Mouse (Mus musculus) hindbrain, embryonic 15.5 days (tissue): ENCODE measurements around the gene Lsm8. TPM values are rescaled to one million over a fixed set of nuclear protein-coding genes. Genes with fewer than 3 reads are reported as not detected.
"Not testable (repeated sequence)": the region's sequence is repeated elsewhere in the genome, so short reads cannot be mapped to it uniquely, and the experiment has no call there.

Source experiments
- ATAC-seq: fragments of 200-750 bp; cut with Nextera tagmentation; 2 replicates; pipeline ENCODE4 v1.8.0; 2017; ENCODE audit warnings: low read depth, moderate number of reproducible peaks, moderate TSS enrichment; ENCODE audit not compliant: low FRiP score
- H3K27ac ChIP-seq: fragments of 300-500 bp; sonication (generic); replicated peaks from 2 replicates; pipeline ENCODE4 v1.5.1; 2015; ENCODE audit warnings: mild to moderate bottlenecking, inconsistent platforms
- H3K27me3 ChIP-seq: fragments of 300-500 bp; sonication (generic); 2 replicates; pipeline ENCODE4 v1.6.1; 2015; ENCODE audit warnings: control low read depth, inconsistent platforms
- H3K36me3 ChIP-seq: fragments of 300-500 bp; sonication (generic); 2 replicates; pipeline ENCODE4 v1.6.1; 2015; ENCODE audit warnings: control low read depth, inconsistent platforms
- H3K4me1 ChIP-seq: fragments of 300-500 bp; sonication (generic); replicated peaks from 2 replicates; pipeline ENCODE4 v1.6.1; 2015; ENCODE audit warnings: control low read depth, inconsistent platforms
- H3K4me2 ChIP-seq: fragments of 300-500 bp; sonication (generic); 2 replicates; pipeline ENCODE4 v1.6.1; 2015; ENCODE audit warnings: moderate library complexity, mild to moderate bottlenecking, inconsistent platforms
- H3K4me3 ChIP-seq: fragments of 300-500 bp; sonication (generic); 2 replicates; pipeline ENCODE4 v1.5.1; 2015; ENCODE audit warnings: mild to moderate bottlenecking, inconsistent platforms
- H3K9ac ChIP-seq: fragments of 300-500 bp; sonication (generic); 2 replicates; pipeline ENCODE4 v1.6.1; 2015; ENCODE audit warnings: inconsistent platforms
- H3K9me3 ChIP-seq: fragments of 300-500 bp; sonication (generic); 2 replicates; pipeline ENCODE4 v1.6.1; 2016; ENCODE audit warnings: control low read depth, inconsistent platforms
- WGBS: fragments of 180-500 bp; shearing (Covaris S2); methylation state at CpG from one replicate; pipeline ENCODE4 v1.1.7; 2015; 5-methylcytosine and 5-hydroxymethylcytosine counted together
- polyA plus RNA-seq: library from polyadenylated mRNA; unstranded; fragments of >200 nt; fragmentation: Nextera tagmentation; extraction: Ambion mirVana; gene quantifications from 2 replicates; pipeline ENCODE4 v1.2.1, GENCODE M21; 2015

The Lsm8 gene
- 91.8 and 101 TPM in 2 replicates for polyA plus RNA-seq

- Histone ChIP-seq H3K27me3 (no peaks in the 10 kb centered on the region), H3K27ac (peak within 1 kb of the TSS; percentile 89), H3K9me3 (no peaks in the 10 kb centered on the region), H3K36me3 (peaks cover 10% of the 10 kb centered on the region), H3K9ac (peak within 1 kb of the TSS; percentile 86), H3K4me3 (peak within 1 kb of the TSS; percentile 73), H3K4me2 (peak within 1 kb of the TSS; percentile 68), H3K4me1 (peaks cover 13% of the 10 kb centered on the region)
- WGBS: under 1% methylated on average over 37 of the region's 37 CpGs
- ATAC-seq: peak; percentile 100
Observed at GRCm38 (mm10) chr6:18848051-18848701, at the start of gene Lsm8. Lsm8 (plus strand) TSS chr6:18848579.

- 95% methylated on average over 2 of the region's 2 CpGs for WGBS
- H3K27ac ChIP-seq: no peak overlapping the region
- no peak overlapping the region for H3K9ac ChIP-seq
- no peaks in the 10 kb centered on the region for H3K27me3 ChIP-seq
- no peak for ATAC-seq
- H3K4me3 ChIP-seq: no peak overlapping the region
- H3K4me1 ChIP-seq: no peaks in the 10 kb centered on the region
- H3K9me3 ChIP-seq: no peaks in the 10 kb centered on the region
- no peaks in the 10 kb centered on the region for H3K36me3 ChIP-seq
- no peak overlapping the region for H3K4me2 ChIP-seq
Observed at GRCm38 (mm10) chr6:18800869-18801511, 47.4 kb upstream of the Lsm8 start.

- Histone ChIP-seq H3K27me3 (no peaks in the 10 kb centered on the region), H3K4me3 (no peak overlapping the region), H3K9me3 (no peaks in the 10 kb centered on the region), H3K4me2 (no peak overlapping the region), H3K4me1 (no peaks in the 10 kb centered on the region), H3K36me3 (no peaks in the 10 kb centered on the region), H3K27ac (no peak overlapping the region), H3K9ac (no peak overlapping the region)
- 77% methylated on average over 1 of the region's 1 CpGs for WGBS
- no peak for ATAC-seq
Observed at GRCm38 (mm10) chr6:18812623-18813022, 35.8 kb upstream of the Lsm8 start.

- Histone ChIP-seq H3K4me2 (no peak overlapping the region), H3K27me3 (no peaks in the 10 kb centered on the region), H3K4me1 (no peaks in the 10 kb centered on the region), H3K36me3 (no peaks in the 10 kb centered on the region), H3K27ac (no peak overlapping the region), H3K4me3 (no peak overlapping the region), H3K9ac (no peak overlapping the region), H3K9me3 (no peaks in the 10 kb centered on the region)
- 79% methylated on average over 2 of the region's 2 CpGs for WGBS
- ATAC-seq: no peak
Observed at GRCm38 (mm10) chr6:18815606-18816005, 32.8 kb upstream of the Lsm8 start.

- Histone ChIP-seq H3K36me3 (no peaks in the 10 kb centered on the region), H3K27ac (no peak overlapping the region), H3K27me3 (no peaks in the 10 kb centered on the region), H3K9me3 (no peaks in the 10 kb centered on the region), H3K4me1 (no peaks in the 10 kb centered on the region), H3K9ac (no peak overlapping the region), H3K4me2 (no peak overlapping the region), H3K4me3 (no peak overlapping the region)
- 13% methylated on average over 4 of the region's 4 CpGs for WGBS
- ATAC-seq: no peak
Observed at GRCm38 (mm10) chr6:18819343-18819742, 29.0 kb upstream of the Lsm8 start.

- no peak overlapping the region for H3K9ac ChIP-seq
- WGBS: 59% methylated on average over 4 of the region's 4 CpGs
- no peak overlapping the region for H3K4me2 ChIP-seq
- H3K27me3 ChIP-seq: no peaks in the 10 kb centered on the region
- no peaks in the 10 kb centered on the region for H3K36me3 ChIP-seq
- H3K4me3 ChIP-seq: no peak overlapping the region
- no peaks in the 10 kb centered on the region for H3K9me3 ChIP-seq
- H3K27ac ChIP-seq: no peak overlapping the region
- ATAC-seq: no peak
- H3K4me1 ChIP-seq: no peaks in the 10 kb centered on the region
Observed at GRCm38 (mm10) chr6:18820246-18820645, 28.1 kb upstream of the Lsm8 start.

- no peak for ATAC-seq
- WGBS: 76% methylated on average over 1 of the region's 1 CpGs
- no peak overlapping the region for H3K4me3 ChIP-seq
- no peaks in the 10 kb centered on the region for H3K4me1 ChIP-seq
- H3K4me2 ChIP-seq: no peak overlapping the region
- no peaks in the 10 kb centered on the region for H3K36me3 ChIP-seq
- no peak overlapping the region for H3K27ac ChIP-seq
- no peaks in the 10 kb centered on the region for H3K9me3 ChIP-seq
- no peak overlapping the region for H3K9ac ChIP-seq
- no peaks in the 10 kb centered on the region for H3K27me3 ChIP-seq
Observed at GRCm38 (mm10) chr6:18822812-18823211, 25.6 kb upstream of the Lsm8 start.

GRCm38 (mm10) chr6:18832958-18833357 is 15.4 kb upstream of the Lsm8 start:
- Histone ChIP-seq H3K4me1 (no peaks in the 10 kb centered on the region), H3K27me3 (no peaks in the 10 kb centered on the region), H3K27ac (no peak overlapping the region), H3K4me2 (no peak overlapping the region), H3K9me3 (no peaks in the 10 kb centered on the region), H3K36me3 (no peaks in the 10 kb centered on the region), H3K4me3 (no peak overlapping the region), H3K9ac (no peak overlapping the region)
- no peak for ATAC-seq
- WGBS: 88% methylated on average over 1 of the region's 1 CpGs

GRCm38 (mm10) chr6:18844529-18844928 is 3.9 kb upstream of the Lsm8 start:
- not testable (repeated sequence) for H3K27ac ChIP-seq, H3K36me3 ChIP-seq, H3K9ac ChIP-seq, H3K4me3 ChIP-seq, H3K9me3 ChIP-seq, H3K27me3 ChIP-seq, H3K4me2 ChIP-seq, ATAC-seq, H3K4me1 ChIP-seq
- WGBS: 78% methylated on average over 4 of the region's 11 CpGs

GRCm38 (mm10) chr6:18845571-18845970 is 2.8 kb upstream of the Lsm8 start:
- H3K27me3 ChIP-seq: not testable (repeated sequence)

GRCm38 (mm10) chr6:18848702-18849061 is 303 bp downstream of the Lsm8 start:
- 0% methylated on average over 28 of the region's 28 CpGs for WGBS
- Histone ChIP-seq H3K36me3 (peaks cover 14% of the 10 kb centered on the region), H3K4me2 (peak overlapping the region; percentile 68), H3K27ac (peak overlapping the region; percentile 89), H3K4me1 (peaks cover 13% of the 10 kb centered on the region), H3K4me3 (peak overlapping the region; percentile 73), H3K9ac (peak overlapping the region; percentile 86), H3K9me3 (no peaks in the 10 kb centered on the region), H3K27me3 (no peaks in the 10 kb centered on the region)
- no peak for ATAC-seq

More at GRCm38 (mm10) chr6:18845571-18845970, 2.8 kb upstream of the Lsm8 start:
- not testable (repeated sequence) for H3K36me3 ChIP-seq, ATAC-seq, H3K9me3 ChIP-seq, H3K27ac ChIP-seq, H3K4me2 ChIP-seq, H3K4me3 ChIP-seq, H3K9ac ChIP-seq
- WGBS: 41% methylated on average over 5 of the region's 7 CpGs
- peaks cover 13% of the 10 kb centered on the region for H3K4me1 ChIP-seq

- no peak for ATAC-seq
- Histone ChIP-seq H3K4me2 (no peak overlapping the region), H3K36me3 (peaks cover 35% of the 10 kb centered on the region), H3K27me3 (no peaks in the 10 kb centered on the region), H3K27ac (no peak overlapping the region), H3K4me3 (no peak overlapping the region), H3K9ac (no peak overlapping the region), H3K9me3 (no peaks in the 10 kb centered on the region), H3K4me1 (peaks cover under 1% of the 10 kb centered on the region)
Observed at GRCm38 (mm10) chr6:18855323-18855722, 6.9 kb downstream of the Lsm8 start.
